Mouse (Mus musculus): ENCODE results near the gene Eif4g1. TPM values are rescaled to one million over a fixed set of nuclear protein-coding genes. Genes with fewer than 3 reads are reported as not detected.

Gene Eif4g1
- polyA plus RNA-seq, 1 experiment: 199 TPM

GRCm38 (mm10) chr16:20672965-20673705 lies 5.0 kb downstream of the Eif4g1 start:
- peak; percentile 71 for DNase-seq (ENCODE audit: low spot score)

- DNase-seq (ENCODE audit: low spot score): no peak
Observed at GRCm38 (mm10) chr16:20673706-20674303, 5.7 kb downstream of the Eif4g1 start.

- no peak for DNase-seq (ENCODE audit: low spot score)
Observed at GRCm38 (mm10) chr16:20675213-20675612, 7.1 kb downstream of the Eif4g1 start.

GRCm38 (mm10) chr16:20676702-20677101 lies 8.6 kb downstream of the Eif4g1 start:
- no peak for DNase-seq (ENCODE audit: low spot score)

- DNase-seq (ENCODE audit: low spot score): no peak
Observed at GRCm38 (mm10) chr16:20677380-20677779, 9.3 kb downstream of the Eif4g1 start.

- DNase-seq (ENCODE audit: low spot score): peak; percentile 66
Observed at GRCm38 (mm10) chr16:20677974-20678675, 10.0 kb downstream of the Eif4g1 start.

GRCm38 (mm10) chr16:20690774-20691173 lies 22.7 kb downstream of the Eif4g1 start:
- DNase-seq (ENCODE audit: low spot score): no peak

- no peak for DNase-seq (ENCODE audit: low spot score)
Observed at GRCm38 (mm10) chr16:20691617-20692016, 23.5 kb downstream of the Eif4g1 start.

- DNase-seq (ENCODE audit: low spot score): no peak
Observed at GRCm38 (mm10) chr16:20692241-20692965, 24.3 kb downstream of the Eif4g1 start.

- DNase-seq (ENCODE audit: low spot score): peak; percentile 54
Observed at GRCm38 (mm10) chr16:20693111-20693701, 25.1 kb downstream of the Eif4g1 start, which contains the start of gene Fam131a. TSS of gene Fam131a (plus strand) at chr16:20693241.

- no peak for DNase-seq (ENCODE audit: low spot score)
Observed at GRCm38 (mm10) chr16:20694781-20695180, 26.7 kb downstream of the Eif4g1 start.

GRCm38 (mm10) chr16:20695622-20696323 lies 27.7 kb downstream of the Eif4g1 start:
- DNase-seq (ENCODE audit: low spot score): peak; percentile 67

- DNase-seq (ENCODE audit: low spot score): no peak
Observed at GRCm38 (mm10) chr16:20699266-20699665, 31.2 kb downstream of the Eif4g1 start.

- DNase-seq (ENCODE audit: low spot score): no peak
Observed at GRCm38 (mm10) chr16:20700036-20700435, 31.9 kb downstream of the Eif4g1 start.

GRCm38 (mm10) chr16:20701316-20701715 lies 33.2 kb downstream of the Eif4g1 start:
- DNase-seq (ENCODE audit: low spot score): no peak

- no peak for DNase-seq (ENCODE audit: low spot score)
Observed at GRCm38 (mm10) chr16:20701729-20702521, 33.8 kb downstream of the Eif4g1 start.

- no peak for DNase-seq (ENCODE audit: low spot score)
Observed at GRCm38 (mm10) chr16:20702522-20702893, 34.4 kb downstream of the Eif4g1 start.

- DNase-seq (ENCODE audit: low spot score): no peak
Observed at GRCm38 (mm10) chr16:20703071-20703470, 35.0 kb downstream of the Eif4g1 start.

GRCm38 (mm10) chr16:20703699-20704400 lies 35.7 kb downstream of the Eif4g1 start:
- DNase-seq (ENCODE audit: low spot score): no peak

GRCm38 (mm10) chr16:20705786-20706185 lies 37.7 kb downstream of the Eif4g1 start:
- no peak for DNase-seq (ENCODE audit: low spot score)

Measured in urinary bladder, adult 2 months (tissue).